Mouse (Mus musculus): ENCODE results near the gene Pld2.

Gene Pld2

DNA sequence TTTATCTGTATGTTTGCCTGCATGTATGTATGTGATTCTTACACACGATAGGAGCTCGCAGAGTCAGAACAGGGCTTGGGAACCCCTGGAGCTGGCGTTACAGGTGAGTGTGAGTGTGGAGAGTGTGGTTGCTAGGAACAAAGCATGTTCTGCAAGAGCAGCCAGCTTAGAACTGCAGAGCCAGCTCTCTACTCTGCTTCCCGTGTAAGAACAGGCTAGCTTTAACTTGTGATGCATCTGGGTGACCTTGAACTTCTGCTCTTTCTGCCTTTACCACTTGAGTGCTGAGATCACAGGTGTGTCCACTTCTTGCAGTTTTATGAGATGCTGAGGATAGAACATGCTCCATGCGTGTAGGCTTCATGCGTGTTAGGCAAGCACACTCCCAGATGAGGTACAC, 39.1 kb downstream of the Pld2 start:
- no peak for DNase-seq (ENCODE audit: low spot score)

GRCm38 (mm10) chr11:70579710-70580357, 40.0 kb downstream of the Pld2 start:
- no peak for DNase-seq (ENCODE audit: low spot score)

- DNase-seq (ENCODE audit: low spot score), result no peak
These were observed 40.5 kb downstream of the Pld2 start for GRCm38 (mm10) chr11:70580358-70580720.

GRCm38 (mm10) chr11:70580921-70581320, 41.1 kb downstream of the Pld2 start:
- DNase-seq (ENCODE audit: low spot score), result no peak

DNA sequence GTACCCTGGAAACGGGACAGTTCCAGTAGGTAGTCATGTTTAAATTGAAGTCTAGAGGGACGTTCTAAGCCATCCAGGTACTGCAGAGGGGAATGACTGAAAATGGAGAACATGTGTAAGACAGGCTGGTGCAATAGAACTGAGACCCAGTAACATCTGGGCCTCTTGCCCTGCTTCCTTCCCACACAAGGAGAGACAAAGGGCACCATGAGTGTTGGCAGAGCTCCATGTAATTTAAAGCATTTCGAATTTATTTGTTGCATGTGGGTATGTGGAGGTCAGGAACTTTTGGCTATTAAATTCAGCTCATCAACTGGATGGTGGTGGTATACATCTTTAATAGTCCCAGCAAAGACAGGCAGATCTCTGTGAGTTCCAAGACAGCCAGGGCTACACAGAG, 42.3 kb downstream of the Pld2 start:
- no peak for DNase-seq (ENCODE audit: low spot score)

- DNase-seq (ENCODE audit: low spot score), result no peak
These were observed 43.3 kb downstream of the Pld2 start for GRCm38 (mm10) chr11:70583022-70583714.

- DNase-seq (ENCODE audit: low spot score), result no peak
These were observed 43.9 kb downstream of the Pld2 start for GRCm38 (mm10) chr11:70583775-70584174.

DNA sequence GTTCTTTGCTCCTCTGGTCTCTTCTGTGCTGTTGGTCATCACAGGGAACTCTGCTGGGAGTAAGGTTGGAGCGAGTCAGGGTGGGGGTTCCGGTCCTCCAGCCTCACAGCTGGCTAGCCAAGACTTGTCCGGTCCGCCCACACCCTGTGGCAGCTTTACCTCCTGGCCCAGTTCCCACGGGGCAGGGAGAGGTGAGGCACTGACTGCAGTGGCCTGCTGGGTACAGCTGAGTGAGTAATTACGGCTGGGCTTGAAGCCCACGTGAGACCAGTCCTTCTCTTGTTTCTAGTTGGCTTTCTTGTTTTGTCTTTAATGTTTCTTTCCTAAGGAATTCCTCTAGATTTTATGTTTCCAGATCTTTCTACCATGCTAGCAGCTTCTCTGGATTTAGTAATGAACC, 45.6 kb downstream of the Pld2 start:
- peak; percentile 55 for DNase-seq (ENCODE audit: low spot score)

GRCm38 (mm10) chr11:70586261-70586660, 46.4 kb downstream of the Pld2 start:
- no peak for DNase-seq (ENCODE audit: low spot score)

DNA sequence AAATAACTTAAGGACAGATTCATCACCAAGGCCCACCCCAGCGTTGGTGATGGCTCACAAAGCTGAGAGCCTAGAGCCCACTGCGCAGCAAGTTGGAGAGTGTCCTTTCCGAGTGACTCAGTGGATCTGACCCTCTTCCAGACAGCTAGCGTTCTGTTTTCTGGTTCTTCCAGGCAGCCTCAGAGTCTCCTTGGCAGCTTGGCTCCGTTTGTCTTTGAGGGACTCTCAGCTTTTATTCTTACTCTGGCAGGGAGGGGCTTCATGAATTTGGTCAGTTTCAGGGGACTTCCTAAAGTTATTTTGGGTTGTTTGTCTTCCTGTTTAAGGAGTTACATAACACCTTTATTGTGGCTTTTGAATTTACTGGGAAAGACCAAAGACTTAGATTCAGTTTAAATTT, 47.1 kb downstream of the Pld2 start:
- no peak for DNase-seq (ENCODE audit: low spot score)

DNA sequence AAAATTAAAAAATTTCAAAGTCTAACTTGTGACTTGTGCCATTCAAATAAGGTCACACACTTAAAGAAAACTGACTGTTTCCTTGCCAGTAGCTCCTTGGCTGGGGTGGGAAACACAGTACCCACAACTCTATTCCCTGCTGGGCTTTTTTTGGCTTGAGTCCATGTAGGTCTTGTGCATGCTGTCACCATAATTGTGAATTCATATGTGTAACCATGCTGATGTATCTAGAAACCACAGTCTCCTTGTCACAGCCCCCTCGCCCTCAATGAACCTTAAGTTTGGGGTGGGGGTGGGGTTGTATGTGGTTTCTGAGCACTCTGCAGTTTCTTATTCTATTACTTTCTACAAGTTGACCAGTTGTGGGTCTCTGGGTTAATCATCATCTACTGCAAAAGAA, 51.9 kb downstream of the Pld2 start:
- DNase-seq (ENCODE audit: low spot score), result no peak

- DNase-seq (ENCODE audit: low spot score), result no peak
These were observed 54.6 kb downstream of the Pld2 start for GRCm38 (mm10) chr11:70594253-70594989.

DNA sequence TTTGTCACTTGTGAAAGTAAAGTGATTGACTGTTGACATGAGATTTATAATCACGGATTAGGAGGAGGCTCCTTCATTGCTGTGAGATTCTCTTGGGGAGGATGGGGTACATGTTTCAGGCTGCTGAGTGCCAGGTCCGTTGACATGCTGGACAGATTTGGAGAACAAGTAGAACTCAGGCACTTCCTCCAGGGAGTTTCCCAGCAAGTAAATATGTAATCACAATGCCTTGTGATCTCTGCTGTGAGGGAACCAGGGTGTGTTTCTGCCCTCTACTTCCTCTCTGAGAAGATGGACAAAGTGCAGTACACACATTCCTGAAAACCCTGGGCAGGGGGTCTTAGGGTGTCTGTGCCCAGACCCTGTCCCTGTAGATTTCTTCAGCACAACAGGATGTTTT, 55.8 kb downstream of the Pld2 start:
- DNase-seq (ENCODE audit: low spot score), result no peak

DNA sequence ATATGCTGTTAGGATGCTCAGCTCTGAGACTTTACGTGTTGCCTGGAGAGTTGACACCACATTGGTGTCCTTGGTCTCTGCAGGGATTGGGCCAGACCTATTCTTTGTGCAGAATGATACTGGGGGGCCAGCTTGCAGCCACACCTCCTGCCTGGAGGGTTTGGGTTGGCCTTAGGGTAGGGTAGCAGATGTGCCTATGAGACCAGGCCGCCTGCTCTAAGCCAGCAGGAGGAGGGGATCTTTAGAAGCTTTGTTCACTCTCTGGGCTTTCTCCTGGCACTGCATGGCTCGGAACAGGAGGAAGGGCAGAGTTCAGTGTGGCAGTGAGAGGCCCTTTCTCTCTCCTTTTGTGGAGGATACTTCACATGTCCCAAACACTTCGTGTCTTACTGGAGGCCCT, 56.2 kb downstream of the Pld2 start:
- no peak for DNase-seq (ENCODE audit: low spot score)

GRCm38 (mm10) chr11:70597301-70597700, 57.4 kb downstream of the Pld2 start:
- no peak for DNase-seq (ENCODE audit: low spot score)

- DNase-seq (ENCODE audit: low spot score), result no peak
These were observed 58.6 kb downstream of the Pld2 start for GRCm38 (mm10) chr11:70598451-70598953.

GRCm38 (mm10) chr11:70605024-70605566, 65.2 kb downstream of the Pld2 start:
- peak; percentile 74 for DNase-seq (ENCODE audit: low spot score)

GRCm38 (mm10) chr11:70606717-70607116, 66.9 kb downstream of the Pld2 start:
- no peak for DNase-seq (ENCODE audit: low spot score)

DNA sequence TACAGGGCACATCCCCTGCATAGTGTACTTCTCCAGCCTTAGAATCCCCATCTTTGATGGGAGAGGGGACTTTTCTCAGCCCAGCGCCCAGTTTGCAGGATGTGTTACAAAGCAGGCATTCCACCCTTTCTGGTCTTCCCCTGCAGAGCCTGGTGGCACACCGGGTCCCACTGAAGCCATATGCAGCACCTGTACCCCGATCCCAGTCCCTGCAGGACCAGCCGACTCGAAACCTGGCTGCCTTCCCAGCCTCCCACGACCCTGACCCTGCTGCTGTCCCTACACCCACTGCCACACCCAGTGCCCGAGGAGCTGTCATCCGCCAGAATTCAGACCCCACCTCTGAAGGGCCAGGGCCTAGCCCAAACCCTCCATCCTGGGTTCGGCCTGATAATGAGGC, 67.7 kb downstream of the Pld2 start:
- no peak for DNase-seq (ENCODE audit: low spot score)
